Mouse (Mus musculus) forebrain, embryonic 14.5 days (tissue): ENCODE results near the gene Diaph3. TPM values are rescaled to one million over a fixed set of nuclear protein-coding genes. Genes with fewer than 3 reads are reported as not detected.
A peak's percentile ranks its signal among the peaks of the same experiment; 100 is the strongest.

Experiments
- ATAC-seq: fragments of 200-750 bp; cut with Nextera tagmentation; 2 replicates; pipeline ENCODE4 v1.8.0; 2017; ENCODE audit warnings: mild to moderate bottlenecking, moderate library complexity
- DNase-seq: peaks from one replicate; pipeline ENCODE4 v3.0.0-alpha.2; 2015; ENCODE audit warnings: low spot score
- H3K27ac ChIP-seq: fragments of 300-500 bp; sonication (generic); 2 replicates; pipeline ENCODE4 v1.5.1; 2014; ENCODE audit warnings: low read depth, mild to moderate bottlenecking, control low read depth, low read length, moderate library complexity
- H3K27me3 ChIP-seq: fragments of 300-500 bp; sonication (generic); replicated peaks from 2 replicates; pipeline ENCODE4 v1.6.1; 2014; ENCODE audit warnings: low read length, control low read depth, mixed read lengths; ENCODE audit not compliant: control insufficient read depth, insufficient read depth
- H3K36me3 ChIP-seq: fragments of 300-500 bp; sonication (generic); 2 replicates; pipeline ENCODE4 v1.6.1; 2014; ENCODE audit warnings: low read length, control low read depth; ENCODE audit not compliant: control insufficient read depth, insufficient read depth
- H3K4me1 ChIP-seq: fragments of 300-500 bp; sonication (generic); 2 replicates; pipeline ENCODE4 v1.6.1; 2014; ENCODE audit warnings: antibody characterized with exemption, low read length, control low read depth; ENCODE audit not compliant: control insufficient read depth, insufficient read depth
- H3K4me2 ChIP-seq: fragments of 300-500 bp; sonication (generic); 2 replicates; pipeline ENCODE4 v1.6.1; 2014; ENCODE audit warnings: mild to moderate bottlenecking, control low read depth, low read length
- H3K4me3 ChIP-seq: fragments of 300-500 bp; sonication (generic); 2 replicates; pipeline ENCODE4 v1.5.1; 2014; ENCODE audit warnings: low read depth, low read length, control low read depth
- H3K9ac ChIP-seq: fragments of 300-500 bp; sonication (generic); 2 replicates; pipeline ENCODE4 v1.6.1; 2014; ENCODE audit warnings: mild to moderate bottlenecking, low read length, control low read depth, moderate library complexity
- H3K9me3 ChIP-seq: fragments of 300-500 bp; sonication (generic); replicated peaks from 2 replicates; pipeline ENCODE4 v1.6.1; 2016; ENCODE audit warnings: low read length, control low read depth, mixed read lengths; ENCODE audit not compliant: control insufficient read depth
- WGBS: fragments of 180-500 bp; shearing (Covaris S2); extraction: QIAGEN DNeasy Blood & Tissue Kit; methylation state at CpG from one replicate; pipeline ENCODE4 v1.1.7; 2014; 5-methylcytosine and 5-hydroxymethylcytosine counted together
- polyA plus RNA-seq: library from polyadenylated mRNA; unstranded; fragments of >200 nt; fragmentation: Nextera tagmentation; extraction: Ambion mirVana; gene quantifications from 2 replicates; pipeline ENCODE4 v1.2.1, GENCODE M21; 2014

Gene Diaph3
- polyA plus RNA-seq, 1 experiment from 2014 or later: 3.5 TPM

- Histone ChIP-seq H3K9me3 (no peaks in the 10 kb centered on the region), H3K4me2 (no peak overlapping the region), H3K36me3 (no peaks in the 10 kb centered on the region), H3K27ac (no peak overlapping the region), H3K9ac (no peak overlapping the region), H3K27me3 (no peaks in the 10 kb centered on the region), H3K4me3 (no peak overlapping the region), H3K4me1 (no peaks in the 10 kb centered on the region)
- ATAC-seq: no peak
- 89% methylated on average over 7 of the region's 7 CpGs for WGBS
- no peak for DNase-seq
Measured at GRCm38 (mm10) chr14:86646499-86647120, 494.4 kb downstream of the Diaph3 start.

- ATAC-seq (no peak), DNase-seq (no peak)
- Histone ChIP-seq H3K4me3 (no peak overlapping the region), H3K4me1 (no peaks in the 10 kb centered on the region), H3K36me3 (no peaks in the 10 kb centered on the region), H3K4me2 (no peak overlapping the region), H3K27ac (no peak overlapping the region), H3K27me3 (no peaks in the 10 kb centered on the region), H3K9ac (no peak overlapping the region), H3K9me3 (no peaks in the 10 kb centered on the region)
- WGBS: 70% methylated on average over 7 of the region's 7 CpGs
Measured at GRCm38 (mm10) chr14:86642831-86643241, 498.2 kb downstream of the Diaph3 start.

- no peak for ATAC-seq
- H3K4me1 ChIP-seq: no peaks in the 10 kb centered on the region
Measured at GRCm38 (mm10) chr14:86641839-86642238, 499.2 kb downstream of the Diaph3 start.

GRCm38 (mm10) chr14:86640086-86640485 is 500.9 kb downstream of the Diaph3 start:
- H3K9me3 ChIP-seq: no peaks in the 10 kb centered on the region
- DNase-seq (no peak), ATAC-seq (no peak)
- WGBS: 56% methylated on average over 5 of the region's 5 CpGs
- H3K4me1 ChIP-seq: no peaks in the 10 kb centered on the region
- H3K4me3 ChIP-seq: no peak overlapping the region
- no peak overlapping the region for H3K27ac ChIP-seq
- no peaks in the 10 kb centered on the region for H3K36me3 ChIP-seq
- H3K9ac ChIP-seq: no peak overlapping the region
- H3K27me3 ChIP-seq: no peaks in the 10 kb centered on the region
- H3K4me2 ChIP-seq: no peak overlapping the region

More at GRCm38 (mm10) chr14:86641839-86642238, 499.2 kb downstream of the Diaph3 start:
- H3K27ac ChIP-seq: no peak overlapping the region
- no peaks in the 10 kb centered on the region for H3K9me3 ChIP-seq
- DNase-seq: no peak
- no peak overlapping the region for H3K9ac ChIP-seq
- H3K4me2 ChIP-seq: no peak overlapping the region
- no peaks in the 10 kb centered on the region for H3K27me3 ChIP-seq
- H3K4me3 ChIP-seq: no peak overlapping the region
- H3K36me3 ChIP-seq: no peaks in the 10 kb centered on the region
- 87% methylated on average over 3 of the region's 3 CpGs for WGBS

- Histone ChIP-seq H3K27ac (no peak overlapping the region), H3K27me3 (no peaks in the 10 kb centered on the region), H3K4me3 (no peak overlapping the region), H3K9ac (no peak overlapping the region), H3K4me2 (no peak overlapping the region), H3K9me3 (no peaks in the 10 kb centered on the region), H3K4me1 (no peaks in the 10 kb centered on the region), H3K36me3 (no peaks in the 10 kb centered on the region)
- DNase-seq (no peak), ATAC-seq (no peak)
- WGBS: 27% methylated on average over 6 of the region's 6 CpGs
Measured at GRCm38 (mm10) chr14:86635594-86636140, 505.4 kb downstream of the Diaph3 start.

- Histone ChIP-seq H3K4me3 (no peak overlapping the region), H3K27me3 (no peaks in the 10 kb centered on the region), H3K27ac (no peak overlapping the region), H3K4me1 (no peaks in the 10 kb centered on the region), H3K4me2 (no peak overlapping the region), H3K9ac (no peak overlapping the region), H3K36me3 (no peaks in the 10 kb centered on the region), H3K9me3 (no peaks in the 10 kb centered on the region)
- WGBS: 4% methylated on average over 2 of the region's 2 CpGs
- ATAC-seq (no peak), DNase-seq (peak; percentile 22)
Measured at GRCm38 (mm10) chr14:86635052-86635451, 506.0 kb downstream of the Diaph3 start.

- DNase-seq (no peak), ATAC-seq (no peak)
- no peaks in the 10 kb centered on the region for H3K9me3 ChIP-seq
- no peak overlapping the region for H3K4me2 ChIP-seq
- WGBS: 47% methylated on average over 5 of the region's 5 CpGs
- H3K27ac ChIP-seq: no peak overlapping the region
- no peaks in the 10 kb centered on the region for H3K36me3 ChIP-seq
- H3K27me3 ChIP-seq: no peaks in the 10 kb centered on the region
- no peak overlapping the region for H3K4me3 ChIP-seq
- no peaks in the 10 kb centered on the region for H3K4me1 ChIP-seq
- no peak overlapping the region for H3K9ac ChIP-seq
Measured at GRCm38 (mm10) chr14:86633799-86634198, 507.2 kb downstream of the Diaph3 start.

- Histone ChIP-seq H3K4me2 (no peak overlapping the region), H3K36me3 (no peaks in the 10 kb centered on the region), H3K4me1 (no peaks in the 10 kb centered on the region), H3K9ac (no peak overlapping the region), H3K9me3 (no peaks in the 10 kb centered on the region), H3K27ac (no peak overlapping the region), H3K27me3 (no peaks in the 10 kb centered on the region), H3K4me3 (no peak overlapping the region)
- ATAC-seq (no peak), DNase-seq (no peak)
- 95% methylated on average over 5 of the region's 5 CpGs for whole genome bisulfite sequencing
Measured at GRCm38 (mm10) chr14:86624816-86625425, 516.1 kb downstream of the Diaph3 start.

- no peaks in the 10 kb centered on the region for H3K27me3 ChIP-seq
- no peak overlapping the region for H3K4me2 ChIP-seq
- no peak overlapping the region for H3K9ac ChIP-seq
- no peak overlapping the region for H3K4me3 ChIP-seq
- WGBS: 63% methylated on average over 5 of the region's 5 CpGs
- H3K27ac ChIP-seq: no peak overlapping the region
- H3K4me1 ChIP-seq: no peaks in the 10 kb centered on the region
- no peak for DNase-seq
- no peaks in the 10 kb centered on the region for H3K9me3 ChIP-seq
- ATAC-seq: no peak
- H3K36me3 ChIP-seq: no peaks in the 10 kb centered on the region
Measured at GRCm38 (mm10) chr14:86619637-86620036, 521.4 kb downstream of the Diaph3 start.
